Mouse (Mus musculus): ENCODE results near the gene Defb20.
"Not testable (repeated sequence)": the region's sequence is repeated elsewhere in the genome, so short reads cannot be mapped to it uniquely, and the experiment has no call there.

Gene Defb20

DNA sequence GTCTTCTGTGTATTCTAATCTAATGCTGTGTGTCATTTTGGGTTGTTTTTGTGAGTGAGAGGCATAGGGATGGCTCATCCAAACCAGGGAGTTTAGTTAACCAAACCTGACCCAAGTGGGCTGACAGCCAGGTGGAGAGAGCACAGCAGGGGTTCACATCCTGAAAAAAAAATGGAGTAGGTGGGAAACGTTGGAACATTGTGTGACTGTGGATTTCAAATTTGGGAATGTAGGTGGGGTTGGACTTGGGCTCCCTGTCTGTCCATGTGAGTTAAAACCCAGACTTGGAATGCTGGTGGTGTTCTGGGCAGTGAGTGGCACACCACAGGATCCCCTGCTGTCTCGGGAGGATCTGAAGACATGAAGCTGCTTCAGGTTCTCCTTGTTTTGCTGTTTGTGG lies at the start of gene Defb20:
Gene Defb20, plus strand, starts transcription at position 301 of the 400 bp plus-strand sequence.
- Histone ChIP-seq H3K4me3 (replicated peaks; ENCODE audit: low read length) (no peak within 1 kb of the TSS), H3K36me3 (ENCODE audit: insufficient read depth, low read length) (no peaks in the 10 kb centered on the region), H3K9me3 (ENCODE audit: low read length) (no peaks in the 10 kb centered on the region), H3K27me3 (ENCODE audit: insufficient read depth, low read length) (no peaks in the 10 kb centered on the region), H3K4me1 (replicated peaks; ENCODE audit: low read depth, low read length) (no peaks in the 10 kb centered on the region)
- no peak for TF ChIP-seq CTCF (conservative IDR thresholded peaks at IDR 0.05; ENCODE audit: low read length)
- TF ChIP-seq POU5F1 (IDR thresholded peaks at IDR 0.05; ENCODE audit: borderline replicate concordance, low read length), result no peak
- TF ChIP-seq NANOG (IDR thresholded peaks at IDR 0.05; ENCODE audit: borderline replicate concordance, low read length), result no peak

DNA sequence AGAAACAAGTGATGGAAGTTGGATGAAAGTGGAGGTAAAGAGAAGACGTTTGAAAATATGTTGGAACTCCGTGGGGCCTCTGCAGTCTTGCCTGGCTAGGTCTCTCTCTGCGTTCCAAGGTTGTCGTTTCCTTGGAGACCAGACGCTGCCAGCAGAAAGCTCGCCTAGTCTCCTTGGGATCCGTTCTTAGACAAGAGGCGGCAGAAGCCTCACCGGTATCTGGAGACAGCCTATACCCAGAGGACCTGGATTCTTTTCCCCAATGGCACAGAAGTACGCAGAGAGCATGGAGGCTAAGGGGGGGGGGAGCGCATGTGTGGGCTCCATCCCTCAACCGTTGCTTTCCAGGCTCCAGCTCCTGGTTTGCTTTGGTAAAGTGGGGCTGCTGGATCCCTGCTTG lies 49.4 kb upstream of the Defb20 start:
- Histone ChIP-seq H3K9me3 (ENCODE audit: low read length) (no peaks in the 10 kb centered on the region), H3K27me3 (ENCODE audit: insufficient read depth, low read length) (peaks cover 15% of the 10 kb centered on the region; the same call in 1 of the 2 replicates), H3K4me1 (replicated peaks; ENCODE audit: low read depth, low read length) (peaks cover 11% of the 10 kb centered on the region), H3K36me3 (ENCODE audit: insufficient read depth, low read length) (no peaks in the 10 kb centered on the region), H3K4me3 (replicated peaks; ENCODE audit: low read length) (no peak overlapping the region)
- TF ChIP-seq NANOG (IDR thresholded peaks at IDR 0.05; ENCODE audit: borderline replicate concordance, low read length), result no peak
- TF ChIP-seq CTCF (conservative IDR thresholded peaks at IDR 0.05; ENCODE audit: low read length), result no peak
- TF ChIP-seq POU5F1 (IDR thresholded peaks at IDR 0.05; ENCODE audit: borderline replicate concordance, low read length), result no peak

DNA sequence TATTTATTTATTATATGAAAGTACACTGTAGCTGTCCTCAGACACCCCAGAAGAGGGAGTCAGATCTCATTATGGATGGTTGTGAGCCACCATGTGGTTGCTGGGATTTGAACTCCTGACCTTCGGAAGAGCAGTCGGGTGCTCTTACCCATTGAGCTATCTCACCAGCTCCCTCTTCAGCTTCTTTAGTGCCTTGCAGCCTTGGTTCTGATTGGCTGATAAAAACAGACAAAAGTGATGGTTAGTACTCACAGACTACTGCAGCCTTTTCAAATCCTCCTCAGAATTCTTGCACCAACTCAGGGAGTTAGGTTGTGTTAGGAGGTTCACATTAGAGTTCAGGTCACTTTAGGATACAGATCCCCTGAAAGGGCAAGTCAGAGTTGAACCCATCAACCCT lies 48.4 kb upstream of the Defb20 start:
- not testable (repeated sequence) for H3K9me3 ChIP-seq (ENCODE audit: low read length); H3K4me3 ChIP-seq (replicated peaks; ENCODE audit: low read length); H3K36me3 ChIP-seq (ENCODE audit: insufficient read depth, low read length)
- TF ChIP-seq CTCF (conservative IDR thresholded peaks at IDR 0.05; ENCODE audit: low read length), result peak; percentile 21; the same call in 1 of the 2 replicates
- Histone ChIP-seq H3K4me1 (replicated peaks; ENCODE audit: low read depth, low read length) (peaks cover 11% of the 10 kb centered on the region), H3K27me3 (ENCODE audit: insufficient read depth, low read length) (peaks cover 19% of the 10 kb centered on the region; the same call in 1 of the 2 replicates)

DNA sequence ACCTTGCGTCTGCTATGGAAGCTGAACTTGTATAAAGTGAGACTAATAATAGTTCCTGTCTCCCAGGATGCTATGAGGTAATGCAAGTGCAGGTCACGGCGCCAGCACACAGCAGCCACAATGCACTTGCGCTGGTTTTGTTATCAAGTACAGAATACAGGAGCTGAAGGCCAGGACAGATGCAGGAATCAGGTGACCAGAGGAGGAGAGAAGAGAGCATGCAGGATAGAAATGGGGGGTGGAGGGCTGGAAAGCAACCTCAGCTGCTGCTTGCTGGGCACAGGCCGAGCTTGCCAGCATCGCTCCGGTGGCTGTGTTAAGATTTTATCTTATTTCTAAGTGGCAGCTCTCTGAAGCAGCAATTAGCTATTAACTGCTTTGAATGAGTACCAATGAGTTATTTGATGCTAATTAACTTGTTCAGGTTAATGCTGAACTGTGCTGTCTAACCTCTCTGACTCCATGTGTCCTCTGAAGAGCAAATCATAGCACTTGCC lies 40.4 kb upstream of the Defb20 start:
- no peaks in the 10 kb centered on the region for H3K36me3 ChIP-seq (ENCODE audit: insufficient read depth, low read length)
- peaks cover 4% of the 10 kb centered on the region; the same call in 1 of the 2 replicates for H3K9me3 ChIP-seq (ENCODE audit: low read length)
- peaks cover 21% of the 10 kb centered on the region for H3K27me3 ChIP-seq (ENCODE audit: insufficient read depth, low read length)
- no peak overlapping the region for H3K4me3 ChIP-seq (replicated peaks; ENCODE audit: low read length)
- peaks cover 6% of the 10 kb centered on the region for H3K4me1 ChIP-seq (replicated peaks; ENCODE audit: low read depth, low read length)
- TF ChIP-seq CTCF (conservative IDR thresholded peaks at IDR 0.05; ENCODE audit: low read length), result no peak
- TF ChIP-seq NANOG (IDR thresholded peaks at IDR 0.05; ENCODE audit: borderline replicate concordance, low read length), result no peak
- TF ChIP-seq POU5F1 (IDR thresholded peaks at IDR 0.05; ENCODE audit: borderline replicate concordance, low read length), result no peak

DNA sequence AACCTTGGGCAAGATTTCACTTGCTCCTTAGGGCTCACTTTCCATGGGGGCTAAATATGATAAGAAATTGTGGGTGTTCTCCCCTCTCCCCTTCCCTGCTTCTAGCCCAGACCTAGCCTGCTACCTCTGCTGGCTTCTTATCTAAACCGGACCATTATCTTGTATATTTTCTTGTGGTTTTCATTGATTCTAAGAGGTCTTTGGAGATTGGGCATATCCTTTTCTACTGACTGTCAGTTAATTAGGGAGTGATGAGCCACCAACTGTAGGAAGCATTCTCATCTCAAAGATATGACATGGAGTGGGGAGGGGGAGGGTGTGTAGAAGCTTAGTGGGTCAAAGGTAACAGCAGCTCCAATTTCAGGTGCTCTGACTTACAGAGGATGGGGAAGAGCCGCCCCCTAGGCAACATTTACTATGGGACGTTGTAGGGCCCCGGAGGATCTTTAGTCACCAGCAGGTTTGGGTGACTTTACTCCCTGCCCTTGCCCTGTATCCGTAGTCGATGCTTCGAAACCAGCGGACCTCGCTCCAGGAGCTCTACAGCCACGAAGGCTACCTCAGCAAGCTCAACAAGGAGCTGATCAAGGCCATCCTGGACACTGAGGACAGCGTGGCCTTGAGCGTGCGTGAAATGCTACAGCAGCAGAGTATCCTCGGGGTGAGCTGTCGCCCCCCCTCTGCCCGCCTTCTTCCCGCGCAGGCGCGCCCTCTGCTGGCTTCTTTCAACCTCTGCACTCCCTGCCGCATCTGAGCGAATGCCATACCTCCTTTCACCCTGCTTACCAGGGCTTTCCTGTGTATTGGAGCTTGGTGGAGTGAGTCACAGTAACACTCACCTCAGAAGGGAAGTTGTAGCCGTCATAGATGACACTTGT lies 39.6 kb upstream of the Defb20 start:
- H3K4me1 ChIP-seq (replicated peaks; ENCODE audit: low read depth, low read length), result peaks cover 6% of the 10 kb centered on the region
- no peaks in the 10 kb centered on the region for H3K36me3 ChIP-seq (ENCODE audit: insufficient read depth, low read length)
- peak overlapping the region; percentile 64 for H3K4me3 ChIP-seq (replicated peaks; ENCODE audit: low read length)
- no peak for TF ChIP-seq NANOG (IDR thresholded peaks at IDR 0.05; ENCODE audit: borderline replicate concordance, low read length)
- TF ChIP-seq CTCF (conservative IDR thresholded peaks at IDR 0.05; ENCODE audit: low read length), result peak; percentile 75
- TF ChIP-seq POU5F1 (IDR thresholded peaks at IDR 0.05; ENCODE audit: borderline replicate concordance, low read length), result no peak
- H3K9me3 ChIP-seq (ENCODE audit: low read length), result peaks cover 4% of the 10 kb centered on the region; the same call in 1 of the 2 replicates
- peaks cover 21% of the 10 kb centered on the region for H3K27me3 ChIP-seq (ENCODE audit: insufficient read depth, low read length)

DNA sequence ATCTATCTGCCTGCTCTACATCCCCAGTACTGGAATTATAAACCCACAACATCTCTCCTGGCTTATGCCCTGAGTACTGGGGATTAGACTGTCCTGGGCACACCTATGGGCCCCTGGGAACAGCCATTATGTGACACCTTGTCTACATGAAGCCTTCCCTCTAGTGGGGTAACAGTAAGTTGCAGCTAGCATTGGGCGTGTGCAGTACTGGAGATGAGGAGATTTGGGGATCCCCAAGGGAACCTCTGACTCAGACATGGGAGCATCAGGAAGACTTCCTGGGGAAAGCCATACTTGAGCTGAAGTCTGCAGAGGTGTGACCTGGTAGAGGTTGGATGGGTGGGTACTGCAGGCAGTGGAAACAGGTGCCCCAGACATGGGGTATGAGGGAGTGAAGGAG lies 37.9 kb upstream of the Defb20 start:
- no peak for TF ChIP-seq NANOG (IDR thresholded peaks at IDR 0.05; ENCODE audit: borderline replicate concordance, low read length)
- no peaks in the 10 kb centered on the region for H3K36me3 ChIP-seq (ENCODE audit: insufficient read depth, low read length)
- H3K4me3 ChIP-seq (replicated peaks; ENCODE audit: low read length), result no peak overlapping the region
- H3K27me3 ChIP-seq (ENCODE audit: insufficient read depth, low read length), result peaks cover 18% of the 10 kb centered on the region
- peaks cover 6% of the 10 kb centered on the region for H3K4me1 ChIP-seq (replicated peaks; ENCODE audit: low read depth, low read length)
- H3K9me3 ChIP-seq (ENCODE audit: low read length), result peaks cover 4% of the 10 kb centered on the region; the same call in 1 of the 2 replicates

DNA sequence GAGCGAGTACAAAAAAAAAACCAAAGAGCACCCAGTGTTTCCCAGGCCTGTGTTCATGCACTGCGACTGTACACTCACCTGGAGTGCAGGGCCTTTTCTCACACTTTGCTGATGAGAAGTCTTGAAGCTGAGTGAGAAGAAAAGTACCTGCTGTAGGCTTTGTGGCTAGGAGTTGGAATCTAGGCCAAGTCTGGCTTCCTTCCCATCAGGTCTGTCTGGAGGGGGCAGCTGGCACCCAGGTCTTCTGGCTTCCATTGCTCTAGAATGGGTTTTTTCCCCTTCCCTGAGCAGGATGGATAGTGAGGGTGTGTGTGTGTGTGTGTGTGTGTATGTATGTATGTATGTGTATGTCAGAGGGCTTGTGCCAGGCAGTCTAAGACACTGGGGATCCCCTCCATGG lies 37.0 kb upstream of the Defb20 start:
- H3K9me3 ChIP-seq (ENCODE audit: low read length), result peaks cover 4% of the 10 kb centered on the region; the same call in 1 of the 2 replicates
- H3K36me3 ChIP-seq (ENCODE audit: insufficient read depth, low read length), result no peaks in the 10 kb centered on the region
- no peak overlapping the region for H3K4me3 ChIP-seq (replicated peaks; ENCODE audit: low read length)
- no peak for TF ChIP-seq POU5F1 (IDR thresholded peaks at IDR 0.05; ENCODE audit: borderline replicate concordance, low read length)
- TF ChIP-seq NANOG (IDR thresholded peaks at IDR 0.05; ENCODE audit: borderline replicate concordance, low read length), result no peak
- no peak for TF ChIP-seq CTCF (conservative IDR thresholded peaks at IDR 0.05; ENCODE audit: low read length)
- peaks cover 6% of the 10 kb centered on the region for H3K4me1 ChIP-seq (replicated peaks; ENCODE audit: low read depth, low read length)
- H3K27me3 ChIP-seq (ENCODE audit: insufficient read depth, low read length), result peaks cover 27% of the 10 kb centered on the region

DNA sequence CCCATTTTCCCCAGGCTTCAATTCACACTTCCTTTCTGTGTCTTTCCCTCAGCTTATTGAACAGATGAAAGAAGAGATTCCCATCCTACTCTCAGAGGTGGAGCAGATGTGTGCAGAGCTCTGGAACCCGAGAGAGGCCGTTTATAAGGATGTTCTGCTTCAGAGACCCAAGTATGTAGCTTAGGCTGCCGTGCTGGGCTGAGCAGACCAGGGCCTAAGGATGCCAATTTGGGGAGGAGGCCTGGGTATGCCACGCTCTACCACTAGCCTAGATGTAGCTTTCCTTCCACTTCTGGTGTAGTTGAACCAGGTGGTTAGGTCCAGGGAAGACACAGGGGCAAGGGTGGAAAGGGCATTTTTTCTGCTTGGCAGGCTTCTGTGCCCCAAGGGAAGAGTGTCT lies 34.5 kb upstream of the Defb20 start:
- peaks cover 28% of the 10 kb centered on the region for H3K27me3 ChIP-seq (ENCODE audit: insufficient read depth, low read length)
- no peak for TF ChIP-seq POU5F1 (IDR thresholded peaks at IDR 0.05; ENCODE audit: borderline replicate concordance, low read length)
- TF ChIP-seq NANOG (IDR thresholded peaks at IDR 0.05; ENCODE audit: borderline replicate concordance, low read length), result no peak
- TF ChIP-seq CTCF (conservative IDR thresholded peaks at IDR 0.05; ENCODE audit: low read length), result no peak
- no peak overlapping the region for H3K4me3 ChIP-seq (replicated peaks; ENCODE audit: low read length)
- peaks cover 1% of the 10 kb centered on the region for H3K4me1 ChIP-seq (replicated peaks; ENCODE audit: low read depth, low read length)
- no peaks in the 10 kb centered on the region for H3K36me3 ChIP-seq (ENCODE audit: insufficient read depth, low read length)
- H3K9me3 ChIP-seq (ENCODE audit: low read length), result peaks cover 4% of the 10 kb centered on the region; the same call in 1 of the 2 replicates
